Mouse (Mus musculus): ENCODE measurements around the gene Hist2h2ab.

DNA sequence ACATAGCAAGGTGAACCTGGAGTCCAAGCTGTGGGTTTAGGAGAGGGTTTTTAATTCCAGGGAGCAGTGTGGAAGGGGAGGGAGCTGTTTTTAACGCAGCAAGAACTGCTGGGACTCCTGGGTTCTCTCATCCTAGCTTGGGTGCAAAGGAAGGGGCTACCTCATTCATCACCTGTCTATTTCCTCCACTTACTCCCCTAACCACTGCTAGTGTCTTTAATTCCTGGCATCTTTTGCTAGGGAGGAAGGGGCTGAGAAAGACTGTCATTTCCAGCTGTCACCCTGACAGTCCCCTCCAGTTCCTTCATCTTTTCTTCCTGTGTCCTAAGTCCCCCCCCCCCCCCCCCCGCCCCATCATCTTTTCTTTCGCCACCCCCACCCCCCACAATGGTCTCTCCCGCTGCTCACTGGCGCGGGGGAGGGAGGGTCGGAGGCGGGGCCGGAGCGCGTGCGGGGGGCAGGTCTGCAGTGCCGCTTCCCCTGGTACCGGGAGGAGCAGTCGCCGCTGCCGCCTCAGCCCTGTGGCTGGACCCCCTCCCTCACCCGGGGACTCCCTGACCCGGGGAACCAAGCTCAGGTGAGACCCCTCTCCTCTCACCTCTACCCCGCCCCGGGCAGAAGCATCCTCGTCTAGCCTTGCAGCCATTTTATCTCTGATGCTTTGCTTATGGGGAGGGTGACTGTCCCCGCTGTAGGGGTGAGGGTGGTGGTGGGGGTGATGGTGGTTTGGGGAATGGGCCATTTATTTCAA lies 38.8 kb upstream of the Hist2h2ab start, which contains the start of gene Sv2a:
- TF ChIP-seq POLR2A (IDR thresholded peaks at IDR 0.05; ENCODE audit: low read depth, low read length) (no peak), CTCF (conservative IDR thresholded peaks at IDR 0.05; ENCODE audit: insufficient read depth, insufficient read length, low read depth, low read length) (no peak)
